Mouse (Mus musculus) limb, embryonic 13.5 days (tissue): ENCODE data around the gene Prpf8. TPM values are rescaled to one million over a fixed set of nuclear protein-coding genes. Genes with fewer than 3 reads are reported as not detected.
"Not testable (repeated sequence)": the region's sequence is repeated elsewhere in the genome, so short reads cannot be mapped to it uniquely, and the experiment has no call there.

Source experiments
- ATAC-seq: fragments of 200-750 bp; cut with Nextera tagmentation; 2 replicates; pipeline ENCODE4 v1.8.0; 2017; ENCODE audit warnings: low read depth, moderate number of reproducible peaks, moderate TSS enrichment; ENCODE audit not compliant: low FRiP score
- H3K27ac ChIP-seq: fragments of 300-500 bp; sonication (generic); 2 replicates; pipeline ENCODE4 v1.5.1; 2015; ENCODE audit warnings: inconsistent platforms, mild to moderate bottlenecking, moderate library complexity
- H3K27me3 ChIP-seq: fragments of 300-500 bp; sonication (generic); 2 replicates; pipeline ENCODE4 v1.6.1; 2015; ENCODE audit warnings: mild to moderate bottlenecking, inconsistent platforms
- H3K36me3 ChIP-seq: fragments of 300-500 bp; sonication (generic); 2 replicates; pipeline ENCODE4 v1.6.1; 2015; ENCODE audit warnings: inconsistent platforms, mild to moderate bottlenecking, moderate library complexity
- H3K4me1 ChIP-seq: fragments of 300-500 bp; sonication (generic); 2 replicates; pipeline ENCODE4 v1.6.1; 2015; ENCODE audit warnings: inconsistent platforms
- H3K4me2 ChIP-seq: fragments of 300-500 bp; sonication (generic); replicated peaks from 2 replicates; pipeline ENCODE4 v1.6.1; 2015; ENCODE audit warnings: inconsistent platforms, mild to moderate bottlenecking, moderate library complexity
- H3K4me3 ChIP-seq: fragments of 300-500 bp; sonication (generic); 2 replicates; pipeline ENCODE4 v1.5.1; 2015; ENCODE audit warnings: moderate library complexity, mild to moderate bottlenecking, inconsistent platforms
- H3K9ac ChIP-seq: fragments of 300-500 bp; sonication (generic); 2 replicates; pipeline ENCODE4 v1.6.1; 2015; ENCODE audit warnings: mild to moderate bottlenecking, inconsistent platforms
- H3K9me3 ChIP-seq: fragments of 300-500 bp; sonication (generic); 2 replicates; pipeline ENCODE4 v1.6.1; 2016; ENCODE audit warnings: inconsistent platforms
- WGBS: fragments of 180-500 bp; shearing (Covaris S2); methylation state at CpG from one replicate; pipeline ENCODE4 v1.1.7; 2015; 5-methylcytosine and 5-hydroxymethylcytosine counted together
- polyA plus RNA-seq: library from polyadenylated mRNA; unstranded; fragments of >200 nt; fragmentation: Nextera tagmentation; extraction: Ambion mirVana; gene quantifications from 2 replicates; pipeline ENCODE4 v1.2.1, GENCODE M21; 2015

Prpf8 gene
- polyA plus RNA-seq, 1 experiment from 2014 or later = 63.0 TPM

DNA sequence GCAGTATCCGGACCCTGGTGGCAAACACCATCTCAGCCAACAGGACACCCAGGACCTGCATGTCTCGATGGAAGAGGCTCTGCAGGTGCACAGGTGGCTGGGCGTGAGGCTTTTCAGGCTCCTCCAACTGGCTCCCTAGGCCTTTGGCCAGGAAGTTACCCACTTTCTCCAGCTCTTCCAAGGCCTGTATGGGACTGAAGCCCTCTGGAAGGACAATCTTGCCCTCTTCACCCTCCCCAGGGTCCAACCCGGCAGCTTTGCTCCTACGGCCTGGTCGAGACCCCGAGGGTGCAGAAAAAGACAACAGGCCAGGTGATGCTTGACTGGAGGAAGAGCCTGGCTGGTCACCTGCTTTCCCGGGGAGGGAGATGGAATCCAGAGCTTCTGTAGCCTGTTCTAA lies 34.5 kb upstream of the Prpf8 start:
- H3K9me3 ChIP-seq = no peaks in the 10 kb centered on the region
- no peak overlapping the region for H3K9ac ChIP-seq
- no peak overlapping the region for H3K4me3 ChIP-seq
- WGBS = 92% methylated on average over 8 of the region's 8 CpGs
- H3K27me3 ChIP-seq = 0 out of 2 replicates have a peak, but pooled peaks cover 3% of the 10 kb centered on the region
- H3K4me2 ChIP-seq = no peak overlapping the region
- peaks cover 38% of the 10 kb centered on the region for H3K36me3 ChIP-seq
- no peak overlapping the region for H3K27ac ChIP-seq
- peaks cover 17% of the 10 kb centered on the region for H3K4me1 ChIP-seq
- ATAC-seq = no peak

DNA sequence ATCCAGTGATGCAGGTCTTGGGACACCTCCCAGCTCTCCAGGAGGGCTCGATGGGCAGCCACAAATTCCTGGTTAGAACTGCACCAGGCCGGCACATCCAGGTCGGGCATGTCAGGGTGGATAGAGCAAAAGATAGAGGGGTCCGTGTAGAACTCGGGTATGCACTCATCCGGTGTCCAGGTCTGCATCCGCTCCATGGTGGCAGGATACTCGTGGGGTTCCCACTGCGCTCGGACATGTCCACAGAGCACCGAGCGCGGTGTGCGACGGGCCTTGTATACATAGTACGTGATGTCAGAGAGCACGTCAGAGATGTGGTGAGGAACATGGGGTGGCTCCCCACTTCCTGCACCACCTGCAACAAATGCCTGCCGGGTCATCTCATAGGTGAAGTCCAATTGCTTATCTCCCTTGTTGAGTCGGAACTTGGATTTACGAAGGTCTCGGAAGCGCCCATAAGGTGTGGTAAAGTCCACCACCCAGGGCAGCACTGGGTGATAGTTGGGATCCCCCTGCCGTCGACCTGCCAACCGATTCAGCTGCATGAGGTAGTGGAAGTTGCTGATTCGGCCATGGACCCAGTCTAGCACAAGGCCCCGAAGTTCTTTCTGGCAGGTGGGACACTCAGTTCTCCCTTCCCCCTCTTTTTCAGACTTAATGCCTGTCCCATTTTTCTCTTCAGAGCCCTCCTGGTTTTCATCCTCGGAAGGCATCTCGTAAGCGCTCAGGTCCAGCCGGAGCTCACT lies 33.6 kb upstream of the Prpf8 start:
- Histone ChIP-seq H3K9me3 (no peaks in the 10 kb centered on the region), H3K36me3 (peaks cover 29% of the 10 kb centered on the region), H3K27ac (no peak overlapping the region), H3K4me3 (peak overlapping the region; percentile 70), H3K4me2 (peak overlapping the region; percentile 100), H3K27me3 (0 out of 2 replicates have a peak, but pooled peaks cover 3% of the 10 kb centered on the region), H3K4me1 (peaks cover 17% of the 10 kb centered on the region), H3K9ac (peak overlapping the region; percentile 77; the same call in 1 of the 2 replicates)
- 91% methylated on average over 31 of the region's 31 CpGs for WGBS
- ATAC-seq = no peak

DNA sequence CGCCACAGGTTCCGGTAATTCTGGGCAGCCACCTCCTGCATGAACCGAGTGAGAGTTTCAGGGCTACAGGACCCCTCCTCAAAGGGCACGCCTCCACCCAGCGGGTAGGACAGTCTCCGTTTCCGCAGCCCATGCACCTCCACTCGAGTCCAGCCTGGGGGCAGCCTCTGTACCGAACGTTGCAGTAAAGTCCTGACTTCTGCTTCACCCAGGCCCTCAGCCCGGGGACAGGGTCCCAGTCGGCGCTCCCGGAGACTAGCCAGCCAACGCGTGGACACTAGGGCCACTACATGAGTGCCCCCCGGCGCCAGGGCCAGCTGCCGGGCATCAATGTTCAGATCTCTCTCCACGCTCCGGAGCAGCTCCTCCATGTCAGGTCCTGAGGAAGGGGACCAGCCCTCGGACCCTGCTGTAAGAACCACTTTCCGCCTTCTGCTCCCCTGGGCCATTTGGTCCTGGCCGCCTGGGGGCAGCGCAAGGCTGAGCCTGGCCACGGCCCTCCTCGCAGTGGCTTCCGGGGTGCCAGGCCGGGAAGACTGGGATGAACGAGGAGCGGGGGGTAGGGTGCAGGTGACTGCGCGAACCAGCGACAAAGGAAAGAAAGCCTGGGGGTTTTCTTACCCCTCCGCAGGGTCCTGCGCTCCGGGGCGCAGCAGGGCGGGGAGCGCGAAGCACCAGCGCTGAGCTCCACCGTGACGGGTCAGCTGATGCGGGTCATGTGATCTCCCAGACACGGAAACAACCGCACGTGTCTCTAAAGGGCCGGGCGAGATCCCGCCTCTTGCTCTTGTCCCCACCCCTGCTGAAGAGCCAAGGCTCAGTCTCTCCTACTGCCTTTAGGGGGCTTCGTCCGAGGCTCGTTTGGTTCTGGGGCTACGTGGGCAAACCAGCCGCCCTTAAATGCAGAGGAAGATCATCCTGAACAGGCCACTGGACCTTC lies 32.4 kb upstream of the Prpf8 start, which contains the start of gene Wdr81:
Gene Wdr81, minus strand, starts transcription at position 727 of the 940 bp plus-strand sequence.
- WGBS = 2% methylated on average over 56 of the region's 56 CpGs
- Histone ChIP-seq H3K4me3 (peak within 1 kb of the TSS; percentile 70), H3K27ac (peak within 1 kb of the TSS; percentile 48; the same call in 1 of the 2 replicates), H3K9ac (peak within 1 kb of the TSS; percentile 77), H3K9me3 (no peaks in the 10 kb centered on the region), H3K4me1 (peaks cover 18% of the 10 kb centered on the region), H3K27me3 (0 out of 2 replicates have a peak, but pooled peaks cover 3% of the 10 kb centered on the region), H3K4me2 (peak within 1 kb of the TSS; percentile 100), H3K36me3 (peaks cover 16% of the 10 kb centered on the region)
- ATAC-seq = peak; percentile 94

DNA sequence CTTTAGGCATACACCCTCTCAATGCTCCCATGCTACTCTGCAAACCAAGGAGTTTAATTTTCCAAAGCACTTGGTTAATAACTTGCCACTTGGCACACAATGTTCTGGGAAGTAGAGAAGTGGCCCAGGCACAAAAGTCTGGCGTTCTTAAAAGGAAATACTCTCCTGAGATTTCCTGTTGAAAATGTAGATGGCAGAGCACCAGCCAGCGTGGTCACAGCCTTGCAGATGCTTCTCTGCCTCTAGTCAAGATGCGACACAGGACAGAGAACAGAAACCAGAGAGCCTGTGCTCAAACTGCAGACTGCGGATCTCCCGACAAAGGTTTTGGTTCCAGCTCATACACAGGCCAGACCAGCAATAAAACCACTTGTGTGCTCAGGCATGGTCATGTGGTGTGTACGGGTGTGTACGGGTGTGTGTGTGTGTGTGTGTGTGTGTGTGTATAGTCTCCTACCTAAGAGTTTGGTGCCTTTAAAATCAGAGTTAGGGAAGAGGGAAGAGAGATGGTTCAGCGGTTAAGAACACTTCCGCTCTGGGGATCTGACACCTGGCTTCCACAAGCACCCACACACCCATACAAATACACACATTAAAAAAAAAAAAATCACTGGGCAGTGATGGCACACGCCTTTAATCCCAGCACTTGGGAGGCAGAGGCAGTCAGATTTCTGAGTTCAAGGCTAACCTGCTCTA lies 31.4 kb upstream of the Prpf8 start:
- H3K27ac ChIP-seq = peak overlapping the region; percentile 48; the same call in 1 of the 2 replicates
- 73% methylated on average over 10 of the region's 10 CpGs for WGBS
- 0 out of 2 replicates have a peak, but pooled peaks cover 3% of the 10 kb centered on the region for H3K27me3 ChIP-seq
- peaks cover 11% of the 10 kb centered on the region for H3K36me3 ChIP-seq
- H3K4me1 ChIP-seq = peaks cover 27% of the 10 kb centered on the region
- no peaks in the 10 kb centered on the region for H3K9me3 ChIP-seq
- H3K4me2 ChIP-seq = peak overlapping the region; percentile 100
- no peak; the same call in 1 of the 2 replicates for ATAC-seq
- H3K4me3 ChIP-seq = peak overlapping the region; percentile 70
- peak overlapping the region; percentile 77 for H3K9ac ChIP-seq

DNA sequence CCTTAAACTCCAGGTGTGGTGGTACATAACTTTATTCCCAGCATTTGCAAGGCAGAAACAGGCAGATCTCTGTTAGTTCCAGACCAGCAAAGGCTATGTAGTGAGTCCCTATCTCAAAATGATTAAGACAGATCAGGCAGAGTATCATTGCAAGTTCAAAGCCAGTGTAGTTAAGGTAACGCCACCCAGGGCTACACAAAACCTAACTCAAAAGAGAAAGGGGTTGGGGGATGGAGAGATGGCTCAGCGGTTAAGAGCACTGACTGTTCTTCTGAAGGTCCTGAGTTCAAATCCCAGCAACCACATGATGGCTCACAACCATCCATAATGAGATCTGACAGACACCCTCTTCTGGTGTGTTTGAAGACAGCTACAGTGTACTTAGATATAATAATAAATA lies 30.6 kb upstream of the Prpf8 start:
- H3K27ac ChIP-seq = not testable (repeated sequence)

DNA sequence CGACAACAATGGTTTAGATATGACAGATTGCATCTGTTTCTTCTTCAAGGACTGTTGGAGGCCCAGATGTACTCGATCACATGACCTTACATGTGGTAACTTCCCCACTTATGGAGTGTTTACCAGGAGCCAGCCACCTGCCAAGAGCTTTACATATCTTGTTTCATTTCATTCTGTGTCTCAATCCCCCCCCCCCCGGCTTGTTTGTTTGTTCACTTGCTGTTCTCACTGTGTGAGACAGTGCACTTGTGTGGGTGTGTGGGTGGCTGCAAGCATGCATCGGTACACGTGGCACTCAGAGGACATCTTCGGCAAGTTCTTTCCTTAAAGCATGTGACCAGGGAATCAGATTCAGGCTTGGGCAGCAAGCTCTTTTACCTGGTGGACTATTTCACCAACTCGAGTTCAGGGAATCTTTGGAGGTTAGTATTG lies 30.2 kb upstream of the Prpf8 start:
- H3K4me3 ChIP-seq = no peak overlapping the region
- H3K4me2 ChIP-seq = no peak overlapping the region
- no peak overlapping the region for H3K9ac ChIP-seq
- 0 out of 2 replicates have a peak, but pooled peaks cover 3% of the 10 kb centered on the region for H3K27me3 ChIP-seq
- ATAC-seq = no peak
- H3K27ac ChIP-seq = no peak overlapping the region
- H3K4me1 ChIP-seq = peaks cover 31% of the 10 kb centered on the region
- peaks cover 2% of the 10 kb centered on the region for H3K36me3 ChIP-seq
- WGBS = 87% methylated on average over 7 of the region's 7 CpGs
- H3K9me3 ChIP-seq = no peaks in the 10 kb centered on the region

More for the DNA sequence above, 30.6 kb upstream of the Prpf8 start:
- H3K4me2 ChIP-seq, ATAC-seq, H3K27me3 ChIP-seq, H3K9me3 ChIP-seq, H3K4me3 ChIP-seq, H3K36me3 ChIP-seq, H3K9ac ChIP-seq: not testable (repeated sequence)
- peaks cover 31% of the 10 kb centered on the region for H3K4me1 ChIP-seq
- 97% methylated on average over 2 of the region's 2 CpGs for WGBS

DNA sequence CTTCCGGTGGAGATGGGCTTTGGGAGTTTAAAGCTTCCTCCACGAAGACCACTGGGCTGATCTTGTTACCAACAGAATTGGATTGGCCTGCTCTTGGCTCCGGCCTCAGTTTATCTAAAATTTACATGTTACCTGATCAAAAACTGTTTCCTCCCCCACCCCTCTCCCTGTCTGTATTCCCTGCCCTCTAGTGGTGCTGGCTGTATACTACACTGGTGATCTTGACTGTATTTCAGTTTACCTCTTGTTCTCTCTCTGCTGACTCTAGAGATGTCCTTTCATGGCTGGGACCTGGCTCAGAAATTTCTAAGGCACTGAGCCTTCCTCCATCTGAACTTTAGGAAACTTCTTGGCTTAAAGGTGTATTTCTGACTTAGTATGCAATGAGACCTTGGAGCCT lies 28.4 kb upstream of the Prpf8 start:
- H3K9ac ChIP-seq = no peak overlapping the region
- H3K4me1 ChIP-seq = peaks cover 47% of the 10 kb centered on the region
- H3K27me3 ChIP-seq = 0 out of 2 replicates have a peak, but pooled peaks cover 3% of the 10 kb centered on the region
- 0 out of 2 replicates have a peak overlapping the region, but pooled peaks have one; percentile 9 for H3K4me2 ChIP-seq
- WGBS = 24% methylated on average over 3 of the region's 3 CpGs
- no peak overlapping the region for H3K4me3 ChIP-seq
- ATAC-seq = no peak
- no peak overlapping the region for H3K27ac ChIP-seq
- no peaks in the 10 kb centered on the region for H3K36me3 ChIP-seq
- no peaks in the 10 kb centered on the region for H3K9me3 ChIP-seq

DNA sequence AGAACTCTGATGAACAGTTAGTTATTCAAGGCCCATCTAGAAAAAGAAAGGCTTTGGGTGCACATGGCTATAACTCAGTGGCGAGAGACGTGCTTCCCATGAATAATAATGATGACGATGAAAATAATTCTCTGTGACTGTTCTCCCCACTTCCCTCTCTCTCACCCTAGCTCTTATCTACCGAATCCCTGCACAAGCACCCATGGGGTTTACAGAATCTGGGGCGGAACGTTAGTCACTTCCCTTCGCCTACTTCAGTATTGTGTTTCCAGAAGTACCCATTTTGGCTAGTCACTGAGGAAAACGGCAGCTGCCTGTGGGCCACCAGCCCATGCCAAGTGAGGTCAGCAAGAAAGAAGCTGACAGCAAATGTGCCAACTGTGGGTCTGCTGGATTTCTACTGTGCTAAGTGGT lies 28.0 kb upstream of the Prpf8 start:
- no peak overlapping the region for H3K4me3 ChIP-seq
- H3K27me3 ChIP-seq = 0 out of 2 replicates have a peak, but pooled peaks cover under 1% of the 10 kb centered on the region
- peaks cover 48% of the 10 kb centered on the region for H3K4me1 ChIP-seq
- 79% methylated on average over 8 of the region's 8 CpGs for WGBS
- H3K36me3 ChIP-seq = no peaks in the 10 kb centered on the region
- H3K9me3 ChIP-seq = no peaks in the 10 kb centered on the region
- no peak overlapping the region for H3K27ac ChIP-seq
- ATAC-seq = no peak
- H3K4me2 ChIP-seq = no peak overlapping the region
- H3K9ac ChIP-seq = no peak overlapping the region

DNA sequence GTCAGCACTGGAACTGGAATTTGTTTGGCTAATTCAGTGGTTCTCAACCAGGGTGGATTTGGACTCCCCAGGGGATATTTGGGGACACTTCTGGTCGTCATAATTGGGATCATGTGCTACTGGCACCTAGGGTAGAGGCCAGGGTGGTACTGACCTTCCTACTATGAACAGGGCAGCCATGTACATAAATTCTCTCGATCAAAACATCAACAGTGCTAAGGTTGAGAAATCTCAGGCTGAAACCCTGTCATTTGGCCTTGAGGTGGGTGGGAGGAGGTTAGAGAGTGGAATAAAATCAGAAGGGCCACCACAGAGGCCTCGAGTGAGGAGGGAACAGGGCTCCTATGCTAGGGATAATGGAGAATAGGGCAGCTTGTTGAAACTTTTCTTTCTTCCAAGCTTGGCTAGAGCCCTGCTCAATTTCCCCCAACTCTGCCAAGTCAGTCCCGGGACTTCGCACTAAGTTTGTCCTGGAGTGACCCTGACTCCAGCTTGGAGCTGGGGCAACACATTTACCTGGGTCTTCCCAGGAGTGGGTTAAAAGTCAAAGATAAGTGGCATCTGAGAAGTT lies 27.4 kb upstream of the Prpf8 start:
- peak overlapping the region; percentile 97; the same call in 1 of the 2 replicates for H3K4me2 ChIP-seq
- no peak overlapping the region for H3K4me3 ChIP-seq
- H3K4me1 ChIP-seq = peaks cover 44% of the 10 kb centered on the region
- no peaks in the 10 kb centered on the region for H3K9me3 ChIP-seq
- no peak for ATAC-seq
- WGBS = 79% methylated on average over 5 of the region's 5 CpGs
- H3K27ac ChIP-seq = no peak overlapping the region; the same call in 1 of the 2 replicates
- no peaks in the 10 kb centered on the region for H3K27me3 ChIP-seq
- no peaks in the 10 kb centered on the region for H3K36me3 ChIP-seq
- H3K9ac ChIP-seq = no peak overlapping the region

DNA sequence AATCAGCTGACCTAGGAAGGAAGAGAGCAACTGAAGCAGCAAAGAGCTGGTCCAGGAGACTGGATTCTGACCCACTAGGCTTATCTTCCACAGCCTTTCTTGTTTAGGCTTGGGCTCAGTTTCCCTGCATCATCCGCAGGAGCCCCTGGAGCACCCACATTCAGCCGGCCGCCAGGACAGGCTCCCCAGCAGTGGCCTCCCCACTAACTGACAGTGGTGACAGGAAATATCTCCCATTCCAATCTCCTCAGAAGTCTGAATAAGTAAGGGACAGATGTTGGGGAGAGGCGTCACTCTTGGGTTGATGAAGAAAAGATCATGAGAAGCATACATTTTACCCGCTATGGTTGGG lies 26.9 kb upstream of the Prpf8 start:
- 0 out of 2 replicates have a peak, but pooled peaks cover 3% of the 10 kb centered on the region for H3K36me3 ChIP-seq
- H3K4me2 ChIP-seq = peak overlapping the region; percentile 97
- H3K4me1 ChIP-seq = peaks cover 44% of the 10 kb centered on the region
- WGBS = 30% methylated on average over 5 of the region's 5 CpGs
- H3K9me3 ChIP-seq = no peaks in the 10 kb centered on the region
- peak overlapping the region; percentile 92 for H3K27ac ChIP-seq
- no peaks in the 10 kb centered on the region for H3K27me3 ChIP-seq
- no peak overlapping the region for H3K9ac ChIP-seq
- peak overlapping the region; percentile 73 for H3K4me3 ChIP-seq
- no peak for ATAC-seq
